Mouse (Mus musculus) cerebellum, adult 9-10 months (tissue): Measurements from ENCODE around the gene Prkab1.

Experiments used
- DNase-seq: peaks from one replicate; pipeline ENCODE4 v3.0.0; 2022

Prkab1 gene

GRCm38 (mm10) chr5:116024327-116024739, at the start of gene Prkab1:
Prkab1 (minus strand) TSS chr5:116024508.
- DNase-seq, result peak; percentile 90

- no peak for DNase-seq
Measured at GRCm38 (mm10) chr5:116069618-116070017, 45.3 kb upstream of the Prkab1 start.

- DNase-seq, result no peak
Measured at GRCm38 (mm10) chr5:116052826-116053225, 28.5 kb upstream of the Prkab1 start.

- no peak for DNase-seq
Measured at GRCm38 (mm10) chr5:116052171-116052570, 27.9 kb upstream of the Prkab1 start.

- no peak for DNase-seq
Measured at GRCm38 (mm10) chr5:116049821-116050220, 25.5 kb upstream of the Prkab1 start.

- no peak for DNase-seq
Measured at GRCm38 (mm10) chr5:116048321-116048720, 24.0 kb upstream of the Prkab1 start.

- no peak for DNase-seq
Measured at GRCm38 (mm10) chr5:116046246-116046645, 21.9 kb upstream of the Prkab1 start.

- DNase-seq, result no peak
Measured at GRCm38 (mm10) chr5:116045581-116045980, 21.3 kb upstream of the Prkab1 start.

- DNase-seq, result no peak
Measured at GRCm38 (mm10) chr5:116042241-116042640, 17.9 kb upstream of the Prkab1 start.

GRCm38 (mm10) chr5:116039706-116040105, 15.4 kb upstream of the Prkab1 start:
- DNase-seq, result no peak

- no peak for DNase-seq
Measured at GRCm38 (mm10) chr5:116037731-116038130, 13.4 kb upstream of the Prkab1 start.

GRCm38 (mm10) chr5:116036465-116036864, 12.2 kb upstream of the Prkab1 start:
- no peak for DNase-seq

GRCm38 (mm10) chr5:116031190-116031577, 6.9 kb upstream of the Prkab1 start:
- DNase-seq, result peak; percentile 39

- DNase-seq, result no peak
Measured at GRCm38 (mm10) chr5:116030566-116031189, 6.4 kb upstream of the Prkab1 start.

- DNase-seq, result no peak
Measured at GRCm38 (mm10) chr5:116029071-116029470, 4.8 kb upstream of the Prkab1 start.

GRCm38 (mm10) chr5:116026561-116026960, 2.3 kb upstream of the Prkab1 start:
- no peak for DNase-seq

GRCm38 (mm10) chr5:116026107-116026506, 1.8 kb upstream of the Prkab1 start:
- no peak for DNase-seq

GRCm38 (mm10) chr5:116023821-116024284, 455 bp downstream of the Prkab1 start:
- peak; percentile 45 for DNase-seq

GRCm38 (mm10) chr5:116023251-116023661, 1.1 kb downstream of the Prkab1 start:
- DNase-seq, result peak; percentile 28

- no peak for DNase-seq
Measured at GRCm38 (mm10) chr5:116022658-116023200, 1.6 kb downstream of the Prkab1 start.

GRCm38 (mm10) chr5:116022131-116022530, 2.2 kb downstream of the Prkab1 start:
- DNase-seq, result no peak

- DNase-seq, result no peak
Measured at GRCm38 (mm10) chr5:116021552-116021951, 2.8 kb downstream of the Prkab1 start.

GRCm38 (mm10) chr5:116019371-116019770, 4.9 kb downstream of the Prkab1 start:
- no peak for DNase-seq

GRCm38 (mm10) chr5:116018784-116019183, 5.5 kb downstream of the Prkab1 start:
- no peak for DNase-seq

- DNase-seq, result no peak
Measured at GRCm38 (mm10) chr5:116018196-116018595, 6.1 kb downstream of the Prkab1 start.
